Mouse (Mus musculus) retina, postnatal 7 days (tissue): Measurements from ENCODE around the gene Zfp653.
"Not testable (repeated sequence)": the region's sequence is repeated elsewhere in the genome, so short reads cannot be mapped to it uniquely, and the experiment has no call there.

ENCODE experiments used
- DNase-seq: peaks from one replicate; pipeline ENCODE4 v3.0.0-alpha.2; 2012; ENCODE audit warnings: low read depth, low spot score

Zfp653 gene

GRCm38 (mm10) chr9:22070791-22071573, at the start of gene Zfp653, which contains the start of gene Gm49318:
Gene Zfp653 (minus strand): TSS chr9:22071376.
Gene Gm49318 (minus strand): TSS chr9:22071259.
- DNase-seq = peak; percentile 96

- DNase-seq = no peak
Observed at GRCm38 (mm10) chr9:22119543-22119942, 48.4 kb upstream of the Zfp653 start.

GRCm38 (mm10) chr9:22117754-22118456, 46.7 kb upstream of the Zfp653 start:
- DNase-seq = peak; percentile 50

- DNase-seq = peak; percentile 94
Observed at GRCm38 (mm10) chr9:22116740-22117426, 45.7 kb upstream of the Zfp653 start, which contains the start of gene Elof1. Gene Elof1 (minus strand): TSS chr9:22117172.

- DNase-seq = no peak
Observed at GRCm38 (mm10) chr9:22116086-22116485, 44.9 kb upstream of the Zfp653 start.

- no peak for DNase-seq
Observed at GRCm38 (mm10) chr9:22115635-22116034, 44.5 kb upstream of the Zfp653 start.

GRCm38 (mm10) chr9:22108194-22108593, 37.0 kb upstream of the Zfp653 start:
- no peak for DNase-seq

- no peak for DNase-seq
Observed at GRCm38 (mm10) chr9:22099922-22100321, 28.7 kb upstream of the Zfp653 start.

- DNase-seq = no peak
Observed at GRCm38 (mm10) chr9:22098993-22099696, 28.0 kb upstream of the Zfp653 start, which contains the start of gene Cnn1. Gene Cnn1 (plus strand): TSS chr9:22099216.

GRCm38 (mm10) chr9:22095854-22096307, 24.7 kb upstream of the Zfp653 start:
- peak; percentile 32 for DNase-seq

- DNase-seq = no peak
Observed at GRCm38 (mm10) chr9:22092746-22093145, 21.6 kb upstream of the Zfp653 start.

GRCm38 (mm10) chr9:22089986-22090385, 18.8 kb upstream of the Zfp653 start:
- no peak for DNase-seq

- DNase-seq = no peak
Observed at GRCm38 (mm10) chr9:22089281-22089680, 18.1 kb upstream of the Zfp653 start.

GRCm38 (mm10) chr9:22087034-22087618, 15.9 kb upstream of the Zfp653 start:
- DNase-seq = no peak

- DNase-seq = no peak
Observed at GRCm38 (mm10) chr9:22086012-22086411, 14.8 kb upstream of the Zfp653 start.

- DNase-seq = peak; percentile 91
Observed at GRCm38 (mm10) chr9:22085022-22085834, 14.1 kb upstream of the Zfp653 start, which contains the start of gene Ecsit. Gene Ecsit (minus strand): TSS chr9:22085438.

GRCm38 (mm10) chr9:22084667-22085021, 13.5 kb upstream of the Zfp653 start:
- DNase-seq = no peak

- DNase-seq = no peak
Observed at GRCm38 (mm10) chr9:22076223-22076622, 5.0 kb upstream of the Zfp653 start.

GRCm38 (mm10) chr9:22075778-22076177, 4.6 kb upstream of the Zfp653 start:
- not testable (repeated sequence) for DNase-seq

- DNase-seq = no peak
Observed at GRCm38 (mm10) chr9:22072276-22072675, 1.1 kb upstream of the Zfp653 start.
